Mouse (Mus musculus) forebrain, embryonic 12.5 days (tissue): ENCODE results near the gene Dlx5. TPM values are rescaled to one million over a fixed set of nuclear protein-coding genes. Genes with fewer than 3 reads are reported as not detected.

Experiments
- ATAC-seq: fragments of 200-750 bp; cut with Nextera tagmentation; 2 replicates; pipeline ENCODE4 v1.8.0; 2017; ENCODE audit warnings: moderate TSS enrichment; ENCODE audit not compliant: low FRiP score
- H3K27ac ChIP-seq: fragments of 300-500 bp; sonication (generic); 2 replicates; pipeline ENCODE4 v1.5.1; 2016; ENCODE audit warnings: mild to moderate bottlenecking
- H3K27me3 ChIP-seq: fragments of 300-500 bp; sonication (generic); 2 replicates; pipeline ENCODE4 v1.6.1; 2016; ENCODE audit warnings: mild to moderate bottlenecking
- H3K36me3 ChIP-seq: fragments of 300-500 bp; sonication (generic); replicated peaks from 2 replicates; pipeline ENCODE4 v1.6.1; 2016; ENCODE audit warnings: mild to moderate bottlenecking
- H3K4me1 ChIP-seq: fragments of 300-500 bp; sonication (generic); 2 replicates; pipeline ENCODE4 v1.6.1; 2016
- H3K4me2 ChIP-seq: fragments of 300-500 bp; sonication (generic); 2 replicates; pipeline ENCODE4 v1.6.1; 2016; ENCODE audit warnings: mild to moderate bottlenecking, moderate library complexity
- H3K4me3 ChIP-seq: fragments of 300-500 bp; sonication (generic); replicated peaks from 2 replicates; pipeline ENCODE4 v1.5.1; 2016; ENCODE audit warnings: mild to moderate bottlenecking
- H3K9ac ChIP-seq: fragments of 300-500 bp; sonication (generic); 2 replicates; pipeline ENCODE4 v1.6.1; 2016; ENCODE audit warnings: mild to moderate bottlenecking
- H3K9me3 ChIP-seq: fragments of 300-500 bp; sonication (generic); 2 replicates; pipeline ENCODE4 v1.6.1; 2016
- WGBS: fragments of 180-500 bp; shearing (Covaris S2); methylation state at CpG from one replicate; pipeline ENCODE4 v1.1.7; 2016; 5-methylcytosine and 5-hydroxymethylcytosine counted together
- polyA plus RNA-seq: library from polyadenylated mRNA; unstranded; fragments of >200 nt; fragmentation: Nextera tagmentation; extraction: Ambion mirVana; gene quantifications from 2 replicates; pipeline ENCODE4 v1.2.1, GENCODE M21; 2016

The Dlx5 gene
- polyA plus RNA-seq, 1 experiment from 2014 or later: 68.0 TPM

DNA sequence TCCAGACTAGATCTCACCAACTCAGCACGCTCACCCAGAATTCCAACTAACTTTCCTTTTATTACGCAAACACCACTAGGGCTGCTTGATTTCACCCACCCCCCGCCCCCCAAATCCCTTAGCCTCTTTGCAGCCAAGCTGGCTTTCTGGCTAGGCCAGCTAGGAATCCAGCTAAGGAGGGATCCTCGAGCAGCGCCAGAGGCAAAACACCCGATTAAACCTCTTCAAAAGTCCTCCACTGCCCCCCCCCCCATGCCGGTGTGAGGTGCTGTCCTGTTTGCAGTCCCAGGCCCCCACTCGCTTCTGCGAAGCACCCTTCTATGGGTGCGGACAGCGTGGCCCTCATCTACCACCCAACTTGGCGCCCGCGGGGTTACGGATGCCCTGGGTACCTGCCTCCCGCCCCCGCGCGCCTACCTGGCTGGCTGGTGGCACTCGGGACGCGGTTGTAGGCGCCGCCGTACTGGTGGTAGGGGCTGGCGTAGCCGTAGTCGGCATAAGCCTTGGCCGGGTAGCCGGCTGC, 709 bp downstream of the Dlx5 start:
- ATAC-seq: no peak
- peak overlapping the region; percentile 89 for H3K27ac ChIP-seq

DNA sequence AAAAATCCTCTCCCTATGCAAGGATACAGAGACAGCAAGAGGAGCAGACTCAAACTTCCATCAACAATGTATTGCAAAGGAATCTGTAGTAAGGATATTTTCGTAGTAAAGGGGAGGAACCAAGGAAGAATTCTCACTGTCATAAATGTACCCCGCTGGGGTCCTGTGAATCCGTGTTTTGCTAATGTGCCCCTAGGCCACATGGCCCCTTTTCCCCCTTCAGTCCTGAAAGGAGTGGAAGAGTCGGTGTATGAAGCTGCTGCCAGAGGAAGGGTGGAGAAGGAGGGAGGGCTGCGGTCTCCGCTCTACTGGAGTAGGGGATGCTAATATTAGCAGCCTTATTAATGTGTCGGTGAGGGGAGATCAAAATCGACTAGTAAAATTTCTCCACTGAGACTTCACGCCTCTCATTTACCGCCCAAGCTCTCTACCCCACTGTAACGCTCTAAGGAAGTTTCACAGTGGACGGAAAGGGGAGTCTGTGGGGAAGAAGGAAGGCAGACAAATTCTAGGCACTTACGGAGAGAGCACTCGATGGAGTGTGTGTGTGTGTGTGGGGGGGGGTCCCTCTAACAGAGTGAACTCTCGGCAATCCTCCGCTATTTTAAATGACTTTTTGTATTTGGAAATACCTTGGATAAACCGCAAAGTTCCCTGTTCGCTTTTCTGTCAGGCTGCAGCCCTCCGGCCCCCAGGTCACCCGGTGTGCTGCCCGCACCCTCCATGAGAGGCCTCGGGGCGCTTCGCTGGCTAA, 1.3 kb downstream of the Dlx5 start:
- H3K4me2 ChIP-seq: peak overlapping the region; percentile 85
- no peaks in the 10 kb centered on the region for H3K9me3 ChIP-seq
- peaks cover 88% of the 10 kb centered on the region for H3K27me3 ChIP-seq
- no peaks in the 10 kb centered on the region for H3K36me3 ChIP-seq
- peak overlapping the region; percentile 89 for H3K27ac ChIP-seq
- ATAC-seq: no peak
- peak overlapping the region; percentile 61 for H3K4me3 ChIP-seq
- under 1% methylated on average over 24 of the region's 24 CpGs for WGBS
- H3K4me1 ChIP-seq: peaks cover 30% of the 10 kb centered on the region
- peak overlapping the region; percentile 78 for H3K9ac ChIP-seq

More for the DNA sequence above, 709 bp downstream of the Dlx5 start:
- H3K9ac ChIP-seq: peak overlapping the region; percentile 78
- no peaks in the 10 kb centered on the region for H3K36me3 ChIP-seq
- H3K9me3 ChIP-seq: no peaks in the 10 kb centered on the region
- peaks cover 30% of the 10 kb centered on the region for H3K4me1 ChIP-seq
- peaks cover 81% of the 10 kb centered on the region for H3K27me3 ChIP-seq
- H3K4me3 ChIP-seq: peak overlapping the region; percentile 61
- under 1% methylated on average over 30 of the region's 30 CpGs for WGBS
- peak overlapping the region; percentile 85 for H3K4me2 ChIP-seq

DNA sequence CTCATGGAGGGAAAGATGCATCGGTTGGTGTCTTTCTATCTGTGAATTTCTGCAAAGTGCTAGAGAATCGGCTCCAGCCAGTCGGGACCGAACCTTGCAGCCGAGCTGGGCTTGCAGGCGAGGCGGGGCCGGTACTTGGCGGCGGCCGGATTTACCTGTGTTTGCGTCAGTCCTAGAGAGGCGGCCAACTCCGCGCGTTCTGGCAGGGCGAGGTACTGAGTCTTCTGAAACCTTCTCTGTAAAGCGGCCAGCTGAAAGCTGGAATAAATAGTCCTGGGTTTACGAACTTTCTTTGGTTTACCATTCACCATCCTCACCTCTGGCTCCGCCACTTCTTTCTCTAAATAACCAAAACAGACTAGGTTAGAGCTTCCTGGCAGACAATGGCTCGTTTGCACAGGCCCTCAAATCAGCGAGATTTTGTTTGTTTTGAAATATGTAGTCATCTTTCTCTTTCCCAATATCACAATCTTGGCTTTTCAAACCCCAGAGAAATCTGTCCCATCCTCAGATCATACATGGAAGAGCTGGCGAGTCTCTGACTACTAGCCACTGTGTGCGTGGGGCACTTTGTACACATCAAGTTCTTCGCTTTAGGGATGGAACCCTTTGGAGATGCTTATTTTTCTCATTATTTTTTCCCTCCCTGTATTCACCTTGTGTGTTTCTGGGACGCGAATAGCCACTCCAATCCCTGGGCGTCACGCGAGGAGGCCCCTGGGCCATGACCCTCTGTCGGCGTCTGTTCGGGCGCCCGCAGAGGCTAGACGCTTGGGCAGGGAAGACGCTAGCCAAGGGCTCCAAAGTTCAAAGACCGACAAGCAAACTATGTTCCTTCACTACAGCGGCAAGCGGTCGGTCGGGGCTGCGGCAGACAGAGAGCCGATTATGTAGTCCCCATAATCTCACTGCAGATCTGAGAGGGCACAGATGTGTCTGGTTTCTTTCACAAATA, 2.2 kb downstream of the Dlx5 start:
- Histone ChIP-seq H3K27me3 (peaks cover 94% of the 10 kb centered on the region), H3K4me1 (peaks cover 27% of the 10 kb centered on the region), H3K4me3 (peak overlapping the region; percentile 61), H3K36me3 (no peaks in the 10 kb centered on the region), H3K27ac (peak overlapping the region; percentile 81), H3K4me2 (peak overlapping the region; percentile 48), H3K9ac (peak overlapping the region; percentile 78), H3K9me3 (no peaks in the 10 kb centered on the region)
- no peak for ATAC-seq
- under 1% methylated on average over 44 of the region's 44 CpGs for WGBS

DNA sequence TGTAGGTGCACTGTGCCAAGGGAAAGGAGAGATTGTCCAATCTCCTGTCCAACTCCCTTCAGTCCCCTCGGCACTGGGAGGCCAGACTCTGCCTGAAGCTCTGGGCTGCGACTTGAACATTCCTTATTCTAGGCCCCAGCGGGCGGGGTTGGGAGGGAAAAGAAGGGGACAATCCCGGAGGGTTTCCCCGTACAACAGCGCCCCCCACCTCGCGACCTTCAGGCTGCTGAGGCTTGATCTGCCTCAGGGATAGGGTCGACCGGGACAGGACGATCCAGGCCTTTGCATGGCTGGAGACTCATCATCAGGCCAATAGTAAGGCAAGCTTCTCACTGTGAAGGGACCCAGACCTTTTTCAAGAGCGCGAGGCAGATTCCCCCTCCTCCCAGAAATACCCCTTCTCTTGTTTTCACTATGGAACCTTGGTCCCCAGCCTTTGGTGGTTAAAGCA, 3.0 kb downstream of the Dlx5 start:
- Histone ChIP-seq H3K27me3 (peaks cover 97% of the 10 kb centered on the region), H3K9me3 (no peaks in the 10 kb centered on the region), H3K4me1 (peaks cover 33% of the 10 kb centered on the region), H3K4me3 (peak overlapping the region; percentile 61), H3K27ac (peak overlapping the region; percentile 81), H3K36me3 (no peaks in the 10 kb centered on the region), H3K4me2 (peak overlapping the region; percentile 48), H3K9ac (peak overlapping the region; percentile 78)
- peak; percentile 21; the same call in 1 of the 2 replicates for ATAC-seq
- WGBS: under 1% methylated on average over 14 of the region's 14 CpGs

DNA sequence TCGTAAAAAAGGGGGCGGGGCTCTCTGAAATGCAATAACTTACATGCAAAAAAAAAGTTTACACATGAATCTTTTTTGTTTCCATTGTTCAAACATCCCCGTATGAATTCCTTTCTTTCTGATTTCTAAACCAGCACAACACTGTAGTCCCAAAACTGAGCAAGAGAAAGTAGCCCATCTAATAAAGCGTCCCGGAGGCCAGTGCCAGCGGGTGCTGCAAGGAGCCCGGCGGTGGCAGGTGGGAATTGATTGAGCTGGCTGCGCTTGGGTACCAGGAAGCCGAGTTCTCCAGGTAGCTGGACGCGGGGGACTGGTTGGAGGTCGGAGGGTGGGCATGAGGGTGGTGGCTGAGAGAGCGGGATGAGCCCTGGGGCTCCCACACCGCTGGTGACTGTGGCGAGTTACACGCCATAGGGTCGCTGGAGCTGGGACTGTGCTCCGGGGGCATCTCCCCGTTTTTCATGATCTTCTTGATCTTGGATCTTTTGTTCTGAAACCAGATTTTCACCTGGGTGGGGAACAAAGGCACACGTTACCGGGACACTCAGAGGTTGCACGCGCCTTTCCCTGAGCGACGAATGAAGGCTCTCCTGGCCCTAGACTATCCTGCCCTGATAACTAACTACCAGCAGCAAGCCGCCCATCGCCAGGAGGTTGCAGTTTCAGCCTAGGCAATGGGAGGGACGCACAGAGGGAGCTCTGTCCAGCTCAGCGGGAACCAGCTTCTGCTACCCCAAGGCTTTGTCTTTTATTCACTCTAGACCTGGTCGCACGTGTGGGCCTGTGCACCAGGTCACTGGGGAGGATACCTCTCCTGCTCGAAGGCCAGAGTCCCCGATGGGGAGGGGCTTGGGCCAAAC, 3.7 kb downstream of the Dlx5 start:
- H3K9me3 ChIP-seq: no peaks in the 10 kb centered on the region
- WGBS: 3% methylated on average over 34 of the region's 34 CpGs
- peak overlapping the region; percentile 81 for H3K27ac ChIP-seq
- H3K4me1 ChIP-seq: peaks cover 33% of the 10 kb centered on the region
- peaks cover 97% of the 10 kb centered on the region for H3K27me3 ChIP-seq
- peak overlapping the region; percentile 78 for H3K9ac ChIP-seq
- H3K36me3 ChIP-seq: no peaks in the 10 kb centered on the region
- peak overlapping the region; percentile 48 for H3K4me2 ChIP-seq
- H3K4me3 ChIP-seq: peak overlapping the region; percentile 61
- 0 out of 2 replicates have a peak, but pooled peaks have one; percentile 0 for ATAC-seq

DNA sequence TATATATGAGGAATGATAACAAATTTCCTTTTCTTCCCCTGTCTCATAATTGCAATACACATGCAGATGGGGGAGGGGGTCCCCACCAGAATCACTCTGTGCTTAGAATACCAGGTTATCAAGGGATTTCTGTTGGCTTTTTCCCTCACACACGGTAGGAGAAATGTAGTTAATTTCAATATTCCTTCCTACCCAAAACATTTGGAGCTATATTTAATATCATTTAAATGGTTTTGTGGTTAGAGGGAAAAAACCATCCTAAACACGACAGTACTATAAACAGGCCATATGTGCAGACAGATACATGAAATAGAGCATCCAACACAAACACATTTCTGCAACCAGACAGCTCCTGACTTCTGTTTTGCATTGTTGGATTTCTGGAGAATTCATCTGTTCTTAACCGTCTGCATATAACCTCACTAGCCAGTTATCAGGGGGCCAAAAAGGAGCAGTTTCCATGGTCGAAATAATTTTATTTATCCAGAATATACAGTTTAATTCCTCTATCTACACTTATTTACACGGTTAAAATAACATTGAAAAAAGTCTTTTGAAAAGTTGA, 4.5 kb downstream of the Dlx5 start:
- peak overlapping the region; percentile 19 for H3K4me3 ChIP-seq

DNA sequence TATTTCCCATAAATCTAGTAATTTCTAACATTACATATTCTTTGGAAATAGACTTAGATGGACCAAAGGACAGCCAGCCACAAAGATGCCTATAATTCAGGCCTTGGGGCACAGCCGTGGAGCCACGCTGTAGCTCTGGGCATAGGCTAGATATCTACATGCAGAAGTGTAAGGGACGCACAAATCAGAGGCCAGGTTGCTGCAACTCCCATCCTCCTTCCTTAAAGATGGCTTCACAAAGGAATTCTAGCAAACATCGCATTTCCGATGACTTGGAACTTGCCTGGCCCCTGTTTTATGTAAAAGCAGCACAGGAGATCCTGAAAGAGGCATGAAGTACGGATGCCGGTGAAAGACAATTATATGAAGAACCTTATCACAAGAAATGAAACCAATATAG, 5.2 kb downstream of the Dlx5 start:
- Histone ChIP-seq H3K36me3 (no peaks in the 10 kb centered on the region), H3K4me2 (peak overlapping the region; percentile 48), H3K4me1 (peaks cover 27% of the 10 kb centered on the region), H3K9ac (peak overlapping the region; percentile 26), H3K27me3 (peaks cover 97% of the 10 kb centered on the region), H3K9me3 (no peaks in the 10 kb centered on the region), H3K27ac (peak overlapping the region; percentile 93), H3K4me3 (peak overlapping the region; percentile 19; the same call in 1 of the 2 replicates)
- 11% methylated on average over 7 of the region's 7 CpGs for whole genome bisulfite sequencing
- ATAC-seq: no peak

More for the DNA sequence above, 4.5 kb downstream of the Dlx5 start:
- peaks cover 29% of the 10 kb centered on the region for H3K4me1 ChIP-seq
- no peaks in the 10 kb centered on the region for H3K36me3 ChIP-seq
- no peak overlapping the region for H3K27ac ChIP-seq
- H3K4me2 ChIP-seq: peak overlapping the region; percentile 48
- no peak for ATAC-seq
- peaks cover 97% of the 10 kb centered on the region for H3K27me3 ChIP-seq
- no peaks in the 10 kb centered on the region for H3K9me3 ChIP-seq
- 18% methylated on average over 5 of the region's 5 CpGs for WGBS
- H3K9ac ChIP-seq: peak overlapping the region; percentile 78; the same call in 1 of the 2 replicates

DNA sequence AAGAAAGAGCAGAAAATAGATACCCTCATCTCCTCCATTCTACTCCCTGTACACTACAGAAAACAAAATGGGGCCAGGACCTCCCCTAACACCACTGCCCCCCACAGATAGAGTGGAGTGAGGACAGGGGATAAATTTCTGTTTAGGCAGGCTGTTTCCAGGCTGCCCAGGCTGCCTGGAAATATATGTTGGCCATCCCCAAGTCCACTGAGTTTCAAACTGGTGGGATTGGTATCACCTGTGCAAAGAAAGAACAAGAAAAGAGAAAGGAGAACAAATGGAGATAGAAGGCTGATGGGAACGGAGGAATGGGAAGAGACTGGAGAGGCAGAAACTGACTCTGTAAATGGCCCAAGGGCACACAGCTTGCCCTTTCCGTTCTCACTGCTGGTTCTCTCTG, 5.7 kb downstream of the Dlx5 start:
- Histone ChIP-seq H3K27me3 (peaks cover 94% of the 10 kb centered on the region), H3K36me3 (no peaks in the 10 kb centered on the region), H3K4me3 (peak overlapping the region; percentile 34), H3K9ac (peak overlapping the region; percentile 34), H3K4me1 (peaks cover 23% of the 10 kb centered on the region), H3K27ac (peak overlapping the region; percentile 93), H3K4me2 (peak overlapping the region; percentile 48), H3K9me3 (no peaks in the 10 kb centered on the region)
- WGBS: 3% methylated on average over 2 of the region's 2 CpGs
- no peak for ATAC-seq

DNA sequence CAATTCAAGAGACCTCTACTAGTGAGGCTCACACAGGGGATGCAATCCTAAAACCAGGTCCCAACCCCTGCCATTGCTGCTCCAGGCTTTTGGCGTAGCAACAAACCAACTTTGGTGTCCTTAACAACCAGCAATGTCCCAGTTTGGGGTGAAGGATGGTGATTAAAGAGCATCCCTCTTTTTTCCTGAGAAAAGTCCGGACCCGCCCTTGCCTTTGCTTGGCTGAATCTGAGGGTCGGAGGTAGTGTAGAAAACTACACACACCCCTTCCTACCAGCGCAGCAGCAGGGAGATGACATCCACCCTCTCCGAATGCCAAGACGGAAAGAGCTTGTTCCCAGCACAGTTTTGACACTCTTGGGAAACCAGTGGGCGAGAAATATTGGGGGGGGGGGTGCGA, 6.2 kb downstream of the Dlx5 start:
- peak overlapping the region; percentile 63 for H3K9ac ChIP-seq
- H3K4me3 ChIP-seq: peak overlapping the region; percentile 34
- H3K27ac ChIP-seq: peak overlapping the region; percentile 93
- peaks cover 19% of the 10 kb centered on the region for H3K4me1 ChIP-seq
- WGBS: 3% methylated on average over 9 of the region's 9 CpGs
- ATAC-seq: no peak
- no peaks in the 10 kb centered on the region for H3K9me3 ChIP-seq
- H3K36me3 ChIP-seq: no peaks in the 10 kb centered on the region
- peaks cover 94% of the 10 kb centered on the region for H3K27me3 ChIP-seq
- peak overlapping the region; percentile 48 for H3K4me2 ChIP-seq

DNA sequence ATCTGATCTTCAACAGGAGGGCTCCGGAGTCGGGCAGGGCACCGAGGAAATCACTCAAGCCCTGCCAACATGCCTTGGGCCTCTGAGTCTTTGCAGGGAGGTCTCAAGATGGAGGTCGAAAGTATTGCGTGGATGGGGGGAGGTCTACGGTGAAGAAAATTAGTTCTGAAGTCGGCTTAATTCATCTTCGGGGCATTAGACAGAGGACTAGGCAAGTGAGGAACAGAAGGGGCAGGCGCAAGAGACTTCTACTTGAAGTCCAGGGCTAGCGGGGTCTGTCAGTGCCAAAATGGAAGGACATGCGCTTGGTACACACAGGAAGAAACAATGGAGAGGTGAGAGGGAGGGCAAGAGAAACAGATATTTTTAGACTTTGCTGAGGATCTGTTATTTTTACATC, 6.7 kb downstream of the Dlx5 start:
- H3K36me3 ChIP-seq: no peaks in the 10 kb centered on the region
- 1% methylated on average over 11 of the region's 11 CpGs for WGBS
- peak overlapping the region; percentile 34 for H3K4me3 ChIP-seq
- H3K9me3 ChIP-seq: no peaks in the 10 kb centered on the region
- H3K27ac ChIP-seq: peak overlapping the region; percentile 93
- peak overlapping the region; percentile 48 for H3K4me2 ChIP-seq
- ATAC-seq: no peak
- H3K27me3 ChIP-seq: peaks cover 94% of the 10 kb centered on the region
- H3K4me1 ChIP-seq: peaks cover 19% of the 10 kb centered on the region
- H3K9ac ChIP-seq: peak overlapping the region; percentile 63
